Mouse (Mus musculus): ENCODE measurements at regions not wholly inside any gene's neighbourhood (a gene's known extent, or its start where the extent isn't known, plus 50 kb on each side); places are given as distances from the start of the nearest gene placed in this dataset.

GRCm38 (mm10) chr10:8948227-8948626 lies 62.4 kb upstream of the Sash1 start:
- DNase-seq (ENCODE audit: low read depth, low spot score), result no peak

- no peak for DNase-seq (ENCODE audit: low read depth, low spot score)
Measured at GRCm38 (mm10) chr10:8945195-8945751, 59.4 kb upstream of the Sash1 start.

- no peak for DNase-seq (ENCODE audit: low read depth, low spot score)
Measured at GRCm38 (mm10) chr10:8944586-8944985, 58.7 kb upstream of the Sash1 start.

GRCm38 (mm10) chr10:8943698-8944097 lies 57.8 kb upstream of the Sash1 start:
- no peak for DNase-seq (ENCODE audit: low read depth, low spot score)

GRCm38 (mm10) chr10:8942967-8943471 lies 57.1 kb upstream of the Sash1 start:
- no peak for DNase-seq (ENCODE audit: low read depth, low spot score)

- DNase-seq (ENCODE audit: low read depth, low spot score), result no peak
Measured at GRCm38 (mm10) chr10:8936369-8936768, 50.5 kb upstream of the Sash1 start.

All from CD4-positive helper T cell, adult 2 months (primary cell).